Comparison of ENCODE assay signal across 30 mouse cellular contexts in the genomic region with DNA sequence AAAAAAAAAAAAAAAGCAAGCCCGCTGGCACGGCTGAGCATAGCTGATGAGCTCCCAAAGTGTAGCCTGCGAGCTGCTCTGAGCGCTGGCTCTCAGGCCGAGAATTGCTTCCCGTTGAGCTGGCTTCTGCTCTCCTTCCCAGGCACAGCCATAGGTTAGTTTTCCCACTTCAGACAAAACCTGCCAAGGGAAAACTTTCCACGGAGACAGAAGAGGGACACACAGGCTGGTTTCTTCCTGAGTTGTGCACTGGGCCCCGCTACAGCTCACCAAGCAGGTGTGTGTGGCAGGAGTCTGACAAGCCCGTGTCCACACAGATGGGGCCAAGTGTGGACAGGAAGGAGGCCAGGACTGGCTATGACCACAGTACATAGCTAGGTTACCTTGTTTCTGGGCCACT. TPM values are rescaled to one million over a fixed set of nuclear protein-coding genes. Genes with fewer than 3 reads are reported as not detected.
DNase-seq lines count a peak whose midpoint lies in the region; ATAC-seq and TF ChIP-seq lines count a peak whose summit lies in the region.
"Had no signal": no experiment of that assay in that cellular context is flagged by ENCODE, and none has a peak within 500 bp of the region (broad histone marks: within the 10 kb centered on the region; RNA-seq: fewer than 3 reads in every experiment).

No protein-coding gene starts in this region.

- TF ChIP-seq POLR2A in cerebellum, adult 2 months (IDR thresholded peaks at IDR 0.05; ENCODE audit: borderline replicate concordance, insufficient read depth, low read length) = no peak

- no peak for TF ChIP-seq CTCF in cerebellum, adult 2 months (IDR thresholded peaks at IDR 0.05; ENCODE audit: borderline replicate concordance, insufficient read depth, low read depth, low read length)
- no peak for TF ChIP-seq CTCF in midbrain, postnatal 0 days (IDR thresholded peaks at IDR 0.05)

- 0 out of 2 replicates have a peak overlapping the region, but pooled peaks have one; percentile 7 for H3K9ac ChIP-seq in embryonic facial prominence, embryonic 13.5 days
- H3K9ac ChIP-seq in midbrain, postnatal 0 days (replicated peaks; ENCODE audit: low read length, poor library complexity, severe bottlenecking) = no peak overlapping the region
- H3K9ac ChIP-seq in kidney, embryonic 15.5 days = no peak overlapping the region
- H3K9ac ChIP-seq: forebrain, embryonic 13.5 days; hindbrain, embryonic 14.5 days; intestine, embryonic 15.5 days; limb, embryonic 15.5 days; liver, embryonic 14.5 days; neural tube, embryonic 12.5 days had no signal

- no peak overlapping the region for H3K4me2 ChIP-seq in embryonic facial prominence, embryonic 13.5 days
- H3K4me2 ChIP-seq in midbrain, postnatal 0 days (ENCODE audit: low read depth, low read length, poor library complexity, severe bottlenecking) = no peak overlapping the region
- no peak overlapping the region for H3K4me2 ChIP-seq in kidney, embryonic 15.5 days
- H3K4me2 ChIP-seq: forebrain, embryonic 13.5 days; hindbrain, embryonic 14.5 days; intestine, embryonic 15.5 days; limb, embryonic 15.5 days; neural tube, embryonic 12.5 days had no signal

- H3K4me3 ChIP-seq in cerebellum, adult 2 months (replicated peaks; ENCODE audit: insufficient read depth, low read depth, low read length) = no peak overlapping the region
- no peak overlapping the region for H3K4me3 ChIP-seq in embryonic facial prominence, embryonic 13.5 days
- H3K4me3 ChIP-seq in embryonic facial prominence, embryonic 10.5 days = no peak overlapping the region
- no peak overlapping the region for H3K4me3 ChIP-seq in midbrain, embryonic 10.5 days
- no peak overlapping the region for H3K4me3 ChIP-seq in midbrain, postnatal 0 days (ENCODE audit: low read depth, low read length)
- H3K4me3 ChIP-seq in kidney, embryonic 15.5 days (replicated peaks) = no peak overlapping the region
- H3K4me3 ChIP-seq: forebrain, embryonic 13.5 days; intestine, embryonic 15.5 days; limb, embryonic 15.5 days; neural tube, embryonic 12.5 days had no signal

- H3K27ac ChIP-seq in cerebellum, adult 2 months (ENCODE audit: insufficient read depth, low read length) = no peak overlapping the region
- no peak overlapping the region for H3K27ac ChIP-seq in embryonic facial prominence, embryonic 13.5 days
- no peak overlapping the region for H3K27ac ChIP-seq in embryonic facial prominence, embryonic 10.5 days (replicated peaks)
- H3K27ac ChIP-seq in midbrain, embryonic 10.5 days (replicated peaks) = peak overlapping the region; percentile 42; the same call in 1 of the 2 replicates
- no peak overlapping the region for H3K27ac ChIP-seq in midbrain, postnatal 0 days (ENCODE audit: low read depth, low read length)
- no peak overlapping the region for H3K27ac ChIP-seq in kidney, embryonic 15.5 days
- H3K27ac ChIP-seq: forebrain, embryonic 13.5 days; hindbrain, embryonic 14.5 days; intestine, embryonic 15.5 days; kidney, postnatal 0 days; limb, embryonic 15.5 days; liver, embryonic 14.5 days; macrophage; neural tube, embryonic 12.5 days had no signal

- H3K36me3 ChIP-seq in embryonic facial prominence, embryonic 13.5 days = peaks cover 50% of the 10 kb centered on the region
- H3K36me3 ChIP-seq in embryonic facial prominence, embryonic 10.5 days (replicated peaks) = peaks cover 47% of the 10 kb centered on the region
- H3K36me3 ChIP-seq in midbrain, embryonic 10.5 days = peaks cover 44% of the 10 kb centered on the region
- H3K36me3 ChIP-seq in midbrain, postnatal 0 days (ENCODE audit: insufficient read depth, low read length) = peaks cover 32% of the 10 kb centered on the region
- peaks cover 48% of the 10 kb centered on the region for H3K36me3 ChIP-seq in kidney, embryonic 15.5 days

- 12% methylated on average over 9 of the region's 9 CpGs for WGBS in cerebellum, adult 2 months
- WGBS in embryonic facial prominence, embryonic 13.5 days = 74% methylated on average over 9 of the region's 9 CpGs
- 82% methylated on average over 9 of the region's 9 CpGs for WGBS in embryonic facial prominence, embryonic 10.5 days
- 85% methylated on average over 9 of the region's 9 CpGs for WGBS in midbrain, embryonic 10.5 days
- 56% methylated on average over 9 of the region's 9 CpGs for WGBS in midbrain, postnatal 0 days
- WGBS in kidney, embryonic 15.5 days = 79% methylated on average over 9 of the region's 9 CpGs

- DNase-seq in cerebellum, adult 2 months = peak; percentile 57 to 63
- DNase-seq in cerebellum, adult 8-10 months = no peak
- DNase-seq in embryonic facial prominence, embryonic 10.5 days (ENCODE audit: low spot score) = no peak
- no peak for DNase-seq in midbrain, embryonic 10.5 days (ENCODE audit: low spot score)
- DNase-seq in midbrain, postnatal 0 days (ENCODE audit: low spot score) = no peak
- DNase-seq: adrenal gland, adult 2 months; adrenal gland, postnatal 36 days; gastrocnemius, postnatal 10 days; heart, postnatal 14 days; kidney, adult 2 months; kidney, postnatal 4 days; lung, adult 2 months; lung, postnatal 10 days; right cerebral cortex, adult 18-20 months; spleen, adult 18-20 months; thymus, postnatal 14 days had no signal

- H3K4me1 ChIP-seq in cerebellum, adult 2 months (ENCODE audit: control insufficient read depth, insufficient read depth, low read length) = peaks cover 58% of the 10 kb centered on the region
- peaks cover 8% of the 10 kb centered on the region; the same call in 1 of the 2 replicates for H3K4me1 ChIP-seq in embryonic facial prominence, embryonic 13.5 days
- H3K4me1 ChIP-seq in embryonic facial prominence, embryonic 10.5 days = peaks cover 14% of the 10 kb centered on the region; the same call in 1 of the 2 replicates
- H3K4me1 ChIP-seq in midbrain, embryonic 10.5 days = peaks cover 34% of the 10 kb centered on the region
- H3K4me1 ChIP-seq in midbrain, postnatal 0 days (ENCODE audit: insufficient read depth, low read length) = no peaks in the 10 kb centered on the region
- H3K4me1 ChIP-seq in kidney, embryonic 15.5 days = peaks cover 9% of the 10 kb centered on the region; the same call in 1 of the 2 replicates

- H3K27me3 ChIP-seq in cerebellum, adult 2 months (ENCODE audit: control insufficient read depth, insufficient read depth, low read length) = no peaks in the 10 kb centered on the region
- no peaks in the 10 kb centered on the region for H3K27me3 ChIP-seq in embryonic facial prominence, embryonic 13.5 days
- H3K27me3 ChIP-seq in embryonic facial prominence, embryonic 10.5 days (replicated peaks; ENCODE audit: low read depth, poor library complexity, severe bottlenecking) = no peaks in the 10 kb centered on the region
- H3K27me3 ChIP-seq in midbrain, embryonic 10.5 days (ENCODE audit: low read depth, poor library complexity, severe bottlenecking) = no peaks in the 10 kb centered on the region
- H3K27me3 ChIP-seq in midbrain, postnatal 0 days (ENCODE audit: insufficient read depth, low read length) = no peaks in the 10 kb centered on the region
- peaks cover 9% of the 10 kb centered on the region; the same call in 1 of the 2 replicates for H3K27me3 ChIP-seq in kidney, embryonic 15.5 days
- H3K27me3 ChIP-seq: CH12.LX; intestine, embryonic 15.5 days; limb, embryonic 15.5 days; neural tube, embryonic 12.5 days had no signal

- ATAC-seq in embryonic facial prominence, embryonic 13.5 days (ENCODE audit: insufficient number of reproducible peaks, insufficient read depth, low FRiP score, low TSS enrichment, low read depth) = no peak
- no peak for ATAC-seq in midbrain, postnatal 0 days (ENCODE audit: low FRiP score)
- ATAC-seq in kidney, embryonic 15.5 days (replicated peaks; ENCODE audit: low FRiP score) = no peak
- ATAC-seq: activated CD4-positive, CD25-positive, alpha-beta regulatory T cell, adult 4 months; intestine, embryonic 15.5 days had no signal

- H3K9me3 ChIP-seq in embryonic facial prominence, embryonic 13.5 days = no peaks in the 10 kb centered on the region
- H3K9me3 ChIP-seq in embryonic facial prominence, embryonic 10.5 days = no peaks in the 10 kb centered on the region
- no peaks in the 10 kb centered on the region for H3K9me3 ChIP-seq in midbrain, embryonic 10.5 days (replicated peaks)
- H3K9me3 ChIP-seq in midbrain, postnatal 0 days (ENCODE audit: low read length) = no peaks in the 10 kb centered on the region
- no peaks in the 10 kb centered on the region for H3K9me3 ChIP-seq in kidney, embryonic 15.5 days (replicated peaks)
- H3K9me3 ChIP-seq: forebrain, embryonic 13.5 days; intestine, embryonic 15.5 days; limb, embryonic 15.5 days; neural tube, embryonic 12.5 days had no signal

RNA-seq across cellular contexts. Expression of gene Lemd2, which starts 15.4 kb away (rescaled TPM):
- 76.4 and 76.5 TPM in 2 replicates for polyA plus RNA-seq in cerebellum, adult 2 months (2012; rRNA removed)
- 18.0 and 20.8 TPM in 2 replicates for polyA plus RNA-seq in embryonic facial prominence, embryonic 13.5 days (2015; fragmentation: Nextera tagmentation; extraction: Ambion mirVana)
- polyA plus RNA-seq in embryonic facial prominence, embryonic 10.5 days (2016; fragmentation: Nextera tagmentation; extraction: Ambion mirVana) = 18.8 and 20.0 TPM in 2 replicates
- 16.4 and 20.8 TPM in 2 replicates for polyA plus RNA-seq in midbrain, embryonic 10.5 days (2016; fragmentation: Nextera tagmentation; extraction: Ambion mirVana)
- total RNA-seq in midbrain, postnatal 0 days (2014; rRNA removed) = 85.7 and 94.3 TPM in 2 replicates
- 18.4 and 20.6 TPM in 2 replicates for polyA plus RNA-seq in midbrain, postnatal 0 days (2015; fragmentation: Nextera tagmentation; extraction: Ambion mirVana)
- 13.3 and 16.7 TPM in 2 replicates for polyA plus RNA-seq in kidney, embryonic 15.5 days (2015; fragmentation: Nextera tagmentation; extraction: Ambion mirVana)

RNA-seq across cellular contexts. Expression of gene Ip6k3, which starts 21.3 kb away (rescaled TPM):
- polyA plus RNA-seq in cerebellum, adult 2 months (2012; rRNA removed) = 0.76 and 1.4 TPM in 2 replicates
- 0.40 and 0.42 TPM in 2 replicates for polyA plus RNA-seq in embryonic facial prominence, embryonic 13.5 days (2015; fragmentation: Nextera tagmentation; extraction: Ambion mirVana)
- polyA plus RNA-seq in embryonic facial prominence, embryonic 10.5 days (2016; fragmentation: Nextera tagmentation; extraction: Ambion mirVana) = not detected in 2 replicates
- 0.29 TPM in 1 of 2 replicates, not detected in the other for polyA plus RNA-seq in midbrain, embryonic 10.5 days (2016; fragmentation: Nextera tagmentation; extraction: Ambion mirVana)
- 0.09 TPM in 1 of 2 replicates, not detected in the other for total RNA-seq in midbrain, postnatal 0 days (2014; rRNA removed)
- 0.32 TPM in 1 of 2 replicates, not detected in the other for polyA plus RNA-seq in midbrain, postnatal 0 days (2015; fragmentation: Nextera tagmentation; extraction: Ambion mirVana)
- polyA plus RNA-seq in kidney, embryonic 15.5 days (2015; fragmentation: Nextera tagmentation; extraction: Ambion mirVana) = 0.10 and 0.27 TPM in 2 replicates
- total RNA-seq: granulocyte monocyte progenitor cell, adult 5-6 weeks; megakaryocyte-erythroid progenitor cell, adult 5-6 weeks had no signal
- polyA plus RNA-seq: activated CD4-positive, CD25-positive, alpha-beta regulatory T cell, adult 4 months; macrophage had no signal

RNA-seq across cellular contexts. Expression of gene Uqcc2, which starts 55.2 kb away (rescaled TPM):
- polyA plus RNA-seq in cerebellum, adult 2 months (2012; rRNA removed) = 316 and 330 TPM in 2 replicates
- 328 and 350 TPM in 2 replicates for polyA plus RNA-seq in embryonic facial prominence, embryonic 13.5 days (2015; fragmentation: Nextera tagmentation; extraction: Ambion mirVana)
- polyA plus RNA-seq in embryonic facial prominence, embryonic 10.5 days (2016; fragmentation: Nextera tagmentation; extraction: Ambion mirVana) = 407 and 410 TPM in 2 replicates
- 404 and 411 TPM in 2 replicates for polyA plus RNA-seq in midbrain, embryonic 10.5 days (2016; fragmentation: Nextera tagmentation; extraction: Ambion mirVana)
- total RNA-seq in midbrain, postnatal 0 days (2014; rRNA removed) = 213 and 233 TPM in 2 replicates
- polyA plus RNA-seq in midbrain, postnatal 0 days (2015; fragmentation: Nextera tagmentation; extraction: Ambion mirVana) = 453 and 478 TPM in 2 replicates
- polyA plus RNA-seq in kidney, embryonic 15.5 days (2015; fragmentation: Nextera tagmentation; extraction: Ambion mirVana) = 297 and 300 TPM in 2 replicates

Comparison
In these comparisons a context has a peak if more than half of its experiments do, and no peak if none do; other contexts are left out.
1. DNase-seq: peak in cerebellum, adult 2 months (2 of 2); none in cerebellum, adult 8-10 months (single experiment), embryonic facial prominence, embryonic 10.5 days (single experiment), midbrain, embryonic 10.5 days (single experiment) and midbrain, postnatal 0 days (single experiment).